Mouse (Mus musculus): ENCODE data around the gene Ache. TPM values are rescaled to one million over a fixed set of nuclear protein-coding genes. Genes with fewer than 3 reads are reported as not detected.

The Ache gene
- total and polyA plus RNA-seq, 2 experiments: 0.28 to 0.55 TPM

GRCm38 (mm10) chr5:137293282-137293681 lies 6.0 kb downstream of the Ache start:
- peak overlapping the region; percentile 53 for H3K4me3 ChIP-seq (ENCODE audit: insufficient read depth, low read depth, low read length)
- H3K36me3 ChIP-seq (ENCODE audit: control insufficient read depth, insufficient read depth, low read length): peaks cover 14% of the 10 kb centered on the region; the same call in 1 of the 2 replicates
- peak overlapping the region; percentile 88 for H3K27ac ChIP-seq (replicated peaks; ENCODE audit: insufficient read depth, low read depth, low read length)
- peak overlapping the region; percentile 53 for H3K9ac ChIP-seq (ENCODE audit: low read depth, low read length)
- DNase-seq (ENCODE audit: extremely low read depth, low read depth, low spot score): peak; percentile 81
- no peaks in the 10 kb centered on the region for H3K79me2 ChIP-seq (ENCODE audit: control insufficient read depth, insufficient read depth, low read length)
- peaks cover 4% of the 10 kb centered on the region; the same call in 1 of the 2 replicates for H3K4me1 ChIP-seq (ENCODE audit: control insufficient read depth, insufficient read depth, low read length)
- TF ChIP-seq POLR2A (IDR thresholded peaks at IDR 0.05; ENCODE audit: extremely low read depth, insufficient read depth, low read length) (peak; percentile 62; the same call in 1 of the 2 replicates), CTCF (IDR thresholded peaks at IDR 0.05; ENCODE audit: low read depth, low read length) (0 out of 2 replicates have a peak, but pooled peaks have one; percentile 32)
- 2% methylated on average over 15 of the region's 15 CpGs for whole genome bisulfite sequencing
- H3K27me3 ChIP-seq (ENCODE audit: control insufficient read depth, insufficient read depth, low read length): peaks cover 3% of the 10 kb centered on the region; the same call in 1 of the 2 replicates

- TF ChIP-seq POLR2A (IDR thresholded peaks at IDR 0.05; ENCODE audit: extremely low read depth, insufficient read depth, low read length) (peak; percentile 84), CTCF (IDR thresholded peaks at IDR 0.05; ENCODE audit: low read depth, low read length) (no peak)
- Histone ChIP-seq H3K79me2 (ENCODE audit: control insufficient read depth, insufficient read depth, low read length) (no peaks in the 10 kb centered on the region), H3K27me3 (ENCODE audit: control insufficient read depth, insufficient read depth, low read length) (no peaks in the 10 kb centered on the region), H3K27ac (replicated peaks; ENCODE audit: insufficient read depth, low read depth, low read length) (peak within 1 kb of the TSS; percentile 88), H3K9ac (ENCODE audit: low read depth, low read length) (peak within 1 kb of the TSS; percentile 79), H3K36me3 (ENCODE audit: control insufficient read depth, insufficient read depth, low read length) (peaks cover 19% of the 10 kb centered on the region), H3K4me3 (ENCODE audit: insufficient read depth, low read depth, low read length) (peak within 1 kb of the TSS; percentile 65), H3K4me1 (ENCODE audit: control insufficient read depth, insufficient read depth, low read length) (peaks cover 4% of the 10 kb centered on the region; the same call in 1 of the 2 replicates)
- peak; percentile 88 for DNase-seq (ENCODE audit: extremely low read depth, low read depth, low spot score)
- WGBS: under 1% methylated on average over 52 of the region's 52 CpGs
Observed at GRCm38 (mm10) chr5:137293839-137294743, 6.8 kb downstream of the Ache start, which contains the start of gene Ufsp1. TSS of gene Ufsp1 (plus strand) at chr5:137294629.

GRCm38 (mm10) chr5:137294744-137295093 lies 7.4 kb downstream of the Ache start:
- peak overlapping the region; percentile 32 for H3K27ac ChIP-seq (replicated peaks; ENCODE audit: insufficient read depth, low read depth, low read length)
- H3K9ac ChIP-seq (ENCODE audit: low read depth, low read length): peak overlapping the region; percentile 70
- no peaks in the 10 kb centered on the region for H3K79me2 ChIP-seq (ENCODE audit: control insufficient read depth, insufficient read depth, low read length)
- 9% methylated on average over 18 of the region's 18 CpGs for WGBS
- no peaks in the 10 kb centered on the region for H3K27me3 ChIP-seq (ENCODE audit: control insufficient read depth, insufficient read depth, low read length)
- peaks cover 25% of the 10 kb centered on the region for H3K36me3 ChIP-seq (ENCODE audit: control insufficient read depth, insufficient read depth, low read length)
- DNase-seq (ENCODE audit: extremely low read depth, low read depth, low spot score): no peak
- TF ChIP-seq POLR2A (IDR thresholded peaks at IDR 0.05; ENCODE audit: extremely low read depth, insufficient read depth, low read length) (no peak), CTCF (IDR thresholded peaks at IDR 0.05; ENCODE audit: low read depth, low read length) (no peak)
- H3K4me3 ChIP-seq (ENCODE audit: insufficient read depth, low read depth, low read length): peak overlapping the region; percentile 65
- peaks cover 4% of the 10 kb centered on the region; the same call in 1 of the 2 replicates for H3K4me1 ChIP-seq (ENCODE audit: control insufficient read depth, insufficient read depth, low read length)

DNA sequence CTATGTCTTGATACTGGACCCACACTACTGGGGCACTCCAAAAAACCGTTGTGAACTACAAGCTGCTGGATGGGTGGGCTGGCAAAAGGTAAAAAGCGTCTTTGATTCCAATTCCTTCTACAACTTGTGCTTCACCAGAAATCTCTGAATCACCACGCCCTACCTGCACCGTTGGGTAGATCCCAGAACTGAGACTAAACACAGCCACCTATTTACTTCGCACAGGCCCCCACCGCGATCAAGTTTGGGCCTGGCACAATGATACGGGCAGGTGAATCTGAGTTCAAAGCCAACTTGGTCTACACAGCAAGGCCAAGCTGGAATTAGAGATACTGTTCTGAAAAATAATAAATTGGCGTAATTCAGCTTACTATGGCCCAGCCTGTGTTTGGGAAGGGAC lies 8.0 kb downstream of the Ache start:
- Histone ChIP-seq H3K36me3 (ENCODE audit: control insufficient read depth, insufficient read depth, low read length) (peaks cover 30% of the 10 kb centered on the region), H3K4me3 (ENCODE audit: insufficient read depth, low read depth, low read length) (no peak overlapping the region), H3K9ac (ENCODE audit: low read depth, low read length) (no peak overlapping the region), H3K27me3 (ENCODE audit: control insufficient read depth, insufficient read depth, low read length) (no peaks in the 10 kb centered on the region), H3K79me2 (ENCODE audit: control insufficient read depth, insufficient read depth, low read length) (0 out of 2 replicates have a peak, but pooled peaks cover 2% of the 10 kb centered on the region), H3K27ac (replicated peaks; ENCODE audit: insufficient read depth, low read depth, low read length) (no peak overlapping the region), H3K4me1 (ENCODE audit: control insufficient read depth, insufficient read depth, low read length) (peaks cover 4% of the 10 kb centered on the region; the same call in 1 of the 2 replicates)
- no peak for DNase-seq (ENCODE audit: extremely low read depth, low read depth, low spot score)
- 77% methylated on average over 9 of the region's 9 CpGs for WGBS
- TF ChIP-seq CTCF (IDR thresholded peaks at IDR 0.05; ENCODE audit: low read depth, low read length) (no peak), POLR2A (IDR thresholded peaks at IDR 0.05; ENCODE audit: extremely low read depth, insufficient read depth, low read length) (no peak)

- peaks cover 33% of the 10 kb centered on the region for H3K36me3 ChIP-seq (ENCODE audit: control insufficient read depth, insufficient read depth, low read length)
- no peak overlapping the region for H3K27ac ChIP-seq (replicated peaks; ENCODE audit: insufficient read depth, low read depth, low read length)
- no peaks in the 10 kb centered on the region for H3K27me3 ChIP-seq (ENCODE audit: control insufficient read depth, insufficient read depth, low read length)
- H3K4me3 ChIP-seq (ENCODE audit: insufficient read depth, low read depth, low read length): no peak overlapping the region
- TF ChIP-seq POLR2A (IDR thresholded peaks at IDR 0.05; ENCODE audit: extremely low read depth, insufficient read depth, low read length) (no peak), CTCF (IDR thresholded peaks at IDR 0.05; ENCODE audit: low read depth, low read length) (no peak)
- WGBS: 93% methylated on average over 15 of the region's 15 CpGs
- H3K79me2 ChIP-seq (ENCODE audit: control insufficient read depth, insufficient read depth, low read length): 0 out of 2 replicates have a peak, but pooled peaks cover 3% of the 10 kb centered on the region
- DNase-seq (ENCODE audit: extremely low read depth, low read depth, low spot score): no peak
- H3K9ac ChIP-seq (ENCODE audit: low read depth, low read length): no peak overlapping the region
- H3K4me1 ChIP-seq (ENCODE audit: control insufficient read depth, insufficient read depth, low read length): peaks cover 4% of the 10 kb centered on the region; the same call in 1 of the 2 replicates
Observed at GRCm38 (mm10) chr5:137295712-137296111, 8.4 kb downstream of the Ache start.

Data from liver, adult 2 months (tissue).